Mouse (Mus musculus): ENCODE measurements around the gene Masp1. TPM values are rescaled to one million over a fixed set of nuclear protein-coding genes. Genes with fewer than 3 reads are reported as not detected.
A peak's percentile ranks its signal among the peaks of the same experiment; 100 is the strongest.

Masp1 gene
- polyA plus RNA-seq, 1 experiment from 2014 or later: 1.4 TPM

GRCm38 (mm10) chr16:23444231-23444630 is 76.4 kb downstream of the Masp1 start:
- Histone ChIP-seq H3K9ac (ENCODE audit: low read depth, low read length) (no peak overlapping the region), H3K4me2 (replicated peaks; ENCODE audit: low read depth) (no peak overlapping the region), H3K27me3 (replicated peaks; ENCODE audit: control insufficient read depth, insufficient read depth, low read length) (no peaks in the 10 kb centered on the region), H3K4me1 (replicated peaks; ENCODE audit: control insufficient read depth, insufficient read depth, low read length) (no peaks in the 10 kb centered on the region), H3K36me3 (ENCODE audit: control insufficient read depth, insufficient read depth) (no peaks in the 10 kb centered on the region), H3K27ac (ENCODE audit: low read depth, low read length) (no peak overlapping the region), H3K4me3 (ENCODE audit: low read depth, low read length) (no peak overlapping the region), H3K9me3 (ENCODE audit: control insufficient read depth) (no peaks in the 10 kb centered on the region)
- TF ChIP-seq CTCF (IDR thresholded peaks at IDR 0.05; ENCODE audit: low read depth): no peak
- no peak for ATAC-seq
- WGBS: 88% methylated on average over 4 of the region's 4 CpGs

GRCm38 (mm10) chr16:23437404-23438166 is 83.0 kb downstream of the Masp1 start:
- peak; percentile 28; the same call in 1 of the 2 replicates for ATAC-seq
- no peak overlapping the region for H3K4me3 ChIP-seq (ENCODE audit: low read depth, low read length)
- WGBS: 34% methylated on average over 12 of the region's 12 CpGs

GRCm38 (mm10) chr16:23429991-23430390 is 90.6 kb downstream of the Masp1 start:
- no peaks in the 10 kb centered on the region for H3K36me3 ChIP-seq (ENCODE audit: control insufficient read depth, insufficient read depth)
- H3K4me2 ChIP-seq (replicated peaks; ENCODE audit: low read depth): no peak overlapping the region
- H3K4me1 ChIP-seq (replicated peaks; ENCODE audit: control insufficient read depth, insufficient read depth, low read length): no peaks in the 10 kb centered on the region
- TF ChIP-seq CTCF (IDR thresholded peaks at IDR 0.05; ENCODE audit: low read depth): no peak
- H3K9me3 ChIP-seq (ENCODE audit: control insufficient read depth): no peaks in the 10 kb centered on the region
- ATAC-seq: no peak
- no peak overlapping the region for H3K9ac ChIP-seq (ENCODE audit: low read depth, low read length)
- WGBS: 74% methylated on average over 8 of the region's 8 CpGs
- no peak overlapping the region for H3K4me3 ChIP-seq (ENCODE audit: low read depth, low read length)
- H3K27me3 ChIP-seq (replicated peaks; ENCODE audit: control insufficient read depth, insufficient read depth, low read length): no peaks in the 10 kb centered on the region
- no peak overlapping the region for H3K27ac ChIP-seq (ENCODE audit: low read depth, low read length)

More at GRCm38 (mm10) chr16:23437404-23438166, 83.0 kb downstream of the Masp1 start:
- Histone ChIP-seq H3K9me3 (ENCODE audit: control insufficient read depth) (no peaks in the 10 kb centered on the region), H3K4me2 (replicated peaks; ENCODE audit: low read depth) (0 out of 2 replicates have a peak overlapping the region, but pooled peaks have one; percentile 21), H3K27me3 (replicated peaks; ENCODE audit: control insufficient read depth, insufficient read depth, low read length) (no peaks in the 10 kb centered on the region), H3K9ac (ENCODE audit: low read depth, low read length) (no peak overlapping the region), H3K27ac (ENCODE audit: low read depth, low read length) (no peak overlapping the region), H3K36me3 (ENCODE audit: control insufficient read depth, insufficient read depth) (no peaks in the 10 kb centered on the region), H3K4me1 (replicated peaks; ENCODE audit: control insufficient read depth, insufficient read depth, low read length) (no peaks in the 10 kb centered on the region)
- peak; percentile 47 for TF ChIP-seq CTCF (IDR thresholded peaks at IDR 0.05; ENCODE audit: low read depth)

GRCm38 (mm10) chr16:23428647-23429319 is 91.8 kb downstream of the Masp1 start, which contains the start of gene Rtp1:
Gene Rtp1, plus strand, starts transcription at chr16:23429133.
- H3K27ac ChIP-seq (ENCODE audit: low read depth, low read length): no peak within 1 kb of the TSS
- H3K36me3 ChIP-seq (ENCODE audit: control insufficient read depth, insufficient read depth): no peaks in the 10 kb centered on the region
- no peak within 1 kb of the TSS for H3K4me3 ChIP-seq (ENCODE audit: low read depth, low read length)
- H3K4me2 ChIP-seq (replicated peaks; ENCODE audit: low read depth): no peak within 1 kb of the TSS
- H3K9me3 ChIP-seq (ENCODE audit: control insufficient read depth): no peaks in the 10 kb centered on the region
- H3K9ac ChIP-seq (ENCODE audit: low read depth, low read length): no peak within 1 kb of the TSS
- no peak for TF ChIP-seq CTCF (IDR thresholded peaks at IDR 0.05; ENCODE audit: low read depth)
- no peaks in the 10 kb centered on the region for H3K4me1 ChIP-seq (replicated peaks; ENCODE audit: control insufficient read depth, insufficient read depth, low read length)
- H3K27me3 ChIP-seq (replicated peaks; ENCODE audit: control insufficient read depth, insufficient read depth, low read length): no peaks in the 10 kb centered on the region
- no peak for ATAC-seq
- WGBS: 77% methylated on average over 7 of the region's 7 CpGs

GRCm38 (mm10) chr16:23427701-23428100 is 92.9 kb downstream of the Masp1 start:
- Histone ChIP-seq H3K4me3 (ENCODE audit: low read depth, low read length) (no peak overlapping the region), H3K4me2 (replicated peaks; ENCODE audit: low read depth) (no peak overlapping the region), H3K36me3 (ENCODE audit: control insufficient read depth, insufficient read depth) (no peaks in the 10 kb centered on the region), H3K9me3 (ENCODE audit: control insufficient read depth) (no peaks in the 10 kb centered on the region), H3K9ac (ENCODE audit: low read depth, low read length) (no peak overlapping the region), H3K27ac (ENCODE audit: low read depth, low read length) (no peak overlapping the region), H3K4me1 (replicated peaks; ENCODE audit: control insufficient read depth, insufficient read depth, low read length) (no peaks in the 10 kb centered on the region), H3K27me3 (replicated peaks; ENCODE audit: control insufficient read depth, insufficient read depth, low read length) (no peaks in the 10 kb centered on the region)
- WGBS: 97% methylated on average over 1 of the region's 1 CpGs
- TF ChIP-seq CTCF (IDR thresholded peaks at IDR 0.05; ENCODE audit: low read depth): no peak
- no peak for ATAC-seq

GRCm38 (mm10) chr16:23423825-23424224 is 96.8 kb downstream of the Masp1 start:
- no peak overlapping the region for H3K9ac ChIP-seq (ENCODE audit: low read depth, low read length)
- no peak for ATAC-seq
- H3K27me3 ChIP-seq (replicated peaks; ENCODE audit: control insufficient read depth, insufficient read depth, low read length): no peaks in the 10 kb centered on the region
- H3K9me3 ChIP-seq (ENCODE audit: control insufficient read depth): no peaks in the 10 kb centered on the region
- H3K36me3 ChIP-seq (ENCODE audit: control insufficient read depth, insufficient read depth): no peaks in the 10 kb centered on the region
- H3K4me2 ChIP-seq (replicated peaks; ENCODE audit: low read depth): no peak overlapping the region
- H3K4me1 ChIP-seq (replicated peaks; ENCODE audit: control insufficient read depth, insufficient read depth, low read length): 0 out of 2 replicates have a peak, but pooled peaks cover 3% of the 10 kb centered on the region
- no peak overlapping the region for H3K4me3 ChIP-seq (ENCODE audit: low read depth, low read length)
- H3K27ac ChIP-seq (ENCODE audit: low read depth, low read length): no peak overlapping the region
- WGBS: 64% methylated on average over 5 of the region's 5 CpGs
- no peak for TF ChIP-seq CTCF (IDR thresholded peaks at IDR 0.05; ENCODE audit: low read depth)
